Mouse (Mus musculus) kidney, adult 2 months (tissue): ENCODE data around the gene Phf24.

Experiments used
- CTCF ChIP-seq: fragments of 200-500 bp; conservative IDR thresholded peaks from 2 replicates; pipeline ENCODE4 v1.5.1; 2011; ENCODE audit warnings: low read depth, mild to moderate bottlenecking, control low read depth, low read length, moderate library complexity, mixed read lengths; ENCODE audit not compliant: insufficient read depth, insufficient read length
- POLR2A ChIP-seq: fragments of 200-500 bp; IDR thresholded peaks from one replicate; pipeline ENCODE4 v1.6.1; 2011; ENCODE audit warnings: low read depth, low read length, control low read depth

DNA sequence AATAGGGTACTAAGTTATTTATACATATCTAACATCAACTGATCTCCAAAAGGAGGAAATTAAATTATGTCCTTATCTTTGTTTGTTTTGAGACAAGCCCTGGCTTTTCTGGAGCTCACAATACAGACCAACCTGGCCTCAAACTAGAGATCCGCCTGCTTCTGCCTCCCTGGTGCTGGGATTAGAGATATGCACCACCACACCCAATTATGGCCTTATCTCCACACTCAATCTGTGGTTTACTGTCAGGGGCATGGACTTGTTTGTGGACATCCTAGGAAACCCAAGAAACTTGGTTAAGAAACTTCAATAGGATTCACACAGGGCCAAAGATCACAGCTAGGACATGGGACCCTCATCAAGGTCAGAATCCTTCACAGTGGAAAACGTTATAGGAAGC is 38.8 kb upstream of the Phf24 start:
- TF ChIP-seq CTCF (no peak), POLR2A (no peak)
